Mouse (Mus musculus): ENCODE measurements around the gene Opn1sw.

Gene Opn1sw

DNA sequence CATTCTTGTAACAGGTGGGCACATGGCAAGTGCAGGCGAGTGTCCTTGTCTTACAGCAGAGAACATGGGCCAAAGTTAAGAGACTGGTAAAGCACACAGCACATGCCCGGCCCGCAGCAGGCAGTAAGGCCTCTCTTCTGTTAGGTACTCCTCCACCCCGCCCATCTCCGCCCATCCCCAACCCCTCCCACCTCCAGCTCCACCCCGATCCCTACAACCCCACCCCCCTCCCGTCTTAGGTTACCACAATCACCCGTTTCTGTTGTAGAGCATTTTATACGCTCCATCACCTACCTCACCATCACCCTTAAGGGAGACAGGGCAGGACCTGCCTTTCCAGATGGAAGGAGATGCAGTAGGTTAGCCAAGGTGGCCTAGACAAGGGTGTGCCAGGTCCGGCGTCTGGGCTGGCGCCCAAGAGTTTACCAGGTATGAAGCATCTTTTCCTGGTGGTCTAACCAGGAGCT lies at the start of gene Opn1sw:
Gene Opn1sw, minus strand, starts transcription at position 417 of the 467 bp plus-strand sequence.
- DNase-seq (ENCODE audit: inconsistent ontology term), result peak; percentile 83

DNA sequence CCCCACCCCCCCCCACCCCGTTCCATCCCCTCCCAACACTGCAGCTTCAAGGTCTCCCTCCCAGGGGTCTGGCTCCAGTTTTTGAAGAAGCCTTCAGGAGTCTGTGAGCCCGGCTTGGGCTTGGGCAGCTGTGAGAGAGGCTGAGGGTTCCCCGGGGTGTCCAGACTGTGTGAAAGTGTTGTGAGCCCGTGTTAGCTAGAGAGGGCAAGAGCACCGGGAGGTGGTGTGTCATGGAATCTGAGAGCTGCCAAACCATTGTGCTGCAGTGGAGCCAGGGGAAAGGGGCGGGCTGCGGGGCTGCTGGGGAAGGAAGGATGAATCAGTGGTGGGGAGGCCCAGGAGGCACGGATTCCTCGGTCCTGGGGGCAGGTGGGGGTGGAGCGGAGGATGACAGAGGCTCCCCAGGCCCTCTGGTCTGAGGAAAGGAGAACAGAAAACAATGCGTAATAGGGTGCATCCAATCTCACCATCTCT lies 48.2 kb upstream of the Opn1sw start:
- peak; percentile 96 for DNase-seq (ENCODE audit: inconsistent ontology term)

DNA sequence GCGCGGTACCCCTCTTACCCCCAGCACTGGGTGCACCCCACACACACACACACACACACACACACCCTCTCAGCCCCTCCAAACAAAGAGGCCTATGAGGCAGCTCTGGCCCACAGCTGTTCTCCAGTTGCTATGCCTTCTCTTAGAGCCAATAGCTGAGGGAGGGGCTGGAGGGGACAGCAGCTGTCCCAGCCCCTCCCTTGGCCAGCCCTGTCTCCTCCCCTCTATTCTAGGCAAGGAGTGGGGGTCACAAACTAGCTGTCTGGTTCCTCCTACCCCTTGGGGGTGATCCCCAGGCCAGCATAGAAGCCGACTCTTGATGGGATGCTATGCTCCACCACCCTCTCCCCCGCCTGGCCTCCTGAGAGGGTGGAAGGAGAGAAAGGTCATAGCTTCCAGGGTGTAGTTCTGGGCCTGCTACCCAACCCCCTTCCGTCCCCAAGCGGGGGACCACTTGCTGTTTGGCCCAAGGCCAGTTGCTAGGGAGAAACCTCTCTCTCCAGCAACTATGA lies 47.7 kb upstream of the Opn1sw start:
- DNase-seq (ENCODE audit: inconsistent ontology term), result peak; percentile 62

DNA sequence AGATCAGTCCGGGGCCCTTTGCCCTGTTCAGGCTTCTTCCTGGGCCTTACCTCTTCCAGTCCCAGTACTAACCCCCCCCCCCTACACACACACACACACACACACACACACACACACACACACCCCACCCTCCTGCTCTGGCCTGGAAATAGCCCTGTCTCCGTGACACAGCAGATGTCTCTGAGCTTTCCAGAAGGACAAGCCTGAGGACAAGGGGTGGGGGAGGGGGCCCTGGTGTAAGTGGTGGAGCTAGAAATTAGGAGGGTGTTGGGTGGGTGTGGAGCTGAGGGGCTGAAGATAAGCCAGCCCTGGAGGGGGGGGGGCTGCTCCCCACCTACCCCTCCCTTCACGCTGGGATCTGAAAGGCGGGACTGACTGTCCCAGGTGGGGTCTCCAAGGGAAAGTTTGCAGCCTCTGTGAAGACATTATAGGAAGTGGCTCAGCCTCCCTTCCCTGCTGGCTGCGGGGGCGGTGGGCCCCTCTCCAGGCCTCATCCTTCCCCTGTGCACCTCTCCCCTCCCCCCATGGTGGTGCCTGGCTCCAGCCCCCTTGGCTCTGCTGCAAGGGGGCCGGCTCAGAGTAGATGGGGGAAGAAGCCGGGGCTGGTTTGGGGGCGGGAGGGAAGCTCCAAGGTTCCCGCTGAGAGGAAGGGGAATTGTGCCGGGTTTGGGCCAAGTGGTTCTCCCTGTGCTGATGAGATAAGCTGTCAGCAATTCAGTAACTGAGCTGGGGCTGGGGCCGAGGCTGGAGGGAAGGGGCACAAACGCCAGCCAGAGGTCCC lies 46.8 kb upstream of the Opn1sw start:
- peak; percentile 87 for DNase-seq (ENCODE audit: inconsistent ontology term)

DNA sequence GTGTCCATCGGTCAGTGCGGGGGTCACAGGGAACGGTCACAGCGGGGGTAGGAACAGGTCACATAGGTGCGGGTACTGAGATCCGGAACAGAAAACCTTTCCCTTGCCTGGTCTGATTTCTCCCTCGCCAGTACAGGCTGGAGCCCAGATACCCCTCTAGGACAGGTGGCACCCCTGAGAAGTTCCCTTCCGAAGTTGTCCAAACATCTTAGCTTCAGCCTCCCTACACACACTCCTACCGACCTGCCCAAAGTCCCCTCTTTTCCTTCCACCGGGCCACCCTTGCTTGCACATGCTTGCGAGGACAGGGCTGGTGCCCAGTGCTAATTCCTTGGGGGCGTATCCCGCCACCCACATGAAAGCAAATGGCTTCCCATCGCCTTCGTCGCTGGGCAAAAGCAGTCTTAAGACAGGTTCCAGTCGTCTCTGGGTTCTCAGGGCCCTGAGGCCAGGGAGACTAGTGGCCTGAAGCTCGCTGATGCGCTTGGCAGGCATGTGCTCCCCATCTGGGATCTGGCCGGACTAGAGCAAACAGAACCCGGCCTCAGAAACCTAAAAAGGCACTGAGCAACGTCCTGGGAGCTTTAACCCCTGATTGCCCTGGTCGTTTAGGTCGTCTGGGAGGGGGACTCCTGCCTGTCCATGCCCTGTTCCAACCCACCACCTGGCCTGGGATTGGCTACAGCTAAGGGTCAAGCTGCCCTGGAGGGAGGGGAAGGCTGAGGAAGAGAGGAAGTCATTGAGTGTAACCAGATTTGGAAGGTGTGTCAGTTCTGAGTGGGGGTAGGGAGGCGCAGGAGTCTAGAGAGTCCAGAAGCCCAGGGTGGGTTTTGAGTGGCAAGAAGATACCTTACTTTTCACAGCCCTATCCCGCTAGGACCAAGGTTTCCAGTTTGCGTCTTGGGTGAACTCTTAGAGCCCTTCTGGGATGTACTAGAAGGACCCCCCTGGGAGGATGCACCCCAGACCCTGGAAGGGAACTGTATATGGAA lies 45.8 kb upstream of the Opn1sw start:
- peak; percentile 60 for DNase-seq (ENCODE audit: inconsistent ontology term)

DNA sequence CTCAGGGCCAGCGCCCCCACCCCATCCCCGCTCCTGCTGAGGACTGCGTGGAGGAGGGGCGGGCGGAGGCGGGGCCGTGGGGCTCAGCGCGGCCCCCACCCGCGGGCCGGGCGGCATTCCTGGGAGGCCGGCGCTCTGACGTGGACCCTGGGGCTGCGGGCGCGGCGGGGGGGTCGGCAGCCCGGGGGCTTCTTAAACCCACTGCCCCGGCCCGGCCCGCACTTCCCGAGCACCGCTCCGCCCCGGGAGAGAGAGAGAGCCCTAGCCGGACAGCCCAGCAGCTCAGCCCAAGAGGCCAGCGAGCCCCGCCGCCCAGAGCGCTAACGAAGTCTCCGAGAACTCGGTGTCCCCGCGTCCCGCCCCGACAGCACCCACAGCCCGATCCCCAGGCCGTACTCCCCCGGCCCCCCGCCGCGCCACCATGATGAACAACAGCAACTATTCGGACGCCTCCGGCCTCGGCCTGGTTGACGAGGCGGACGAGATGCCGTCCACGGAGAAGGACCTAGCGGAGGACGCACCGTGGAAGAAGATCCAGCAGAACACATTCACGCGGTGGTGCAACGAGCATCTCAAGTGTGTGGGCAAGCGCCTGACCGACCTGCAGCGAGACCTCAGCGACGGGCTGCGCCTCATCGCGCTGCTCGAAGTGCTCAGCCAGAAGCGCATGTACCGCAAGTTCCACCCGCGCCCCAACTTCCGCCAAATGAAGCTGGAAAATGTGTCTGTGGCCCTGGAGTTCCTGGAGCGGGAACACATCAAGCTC lies 45.0 kb upstream of the Opn1sw start, which contains the start of gene Flnc:
Gene Flnc, plus strand, starts transcription at position 219 of the 766 bp plus-strand sequence.
- peak; percentile 89 for DNase-seq (ENCODE audit: inconsistent ontology term)

DNA sequence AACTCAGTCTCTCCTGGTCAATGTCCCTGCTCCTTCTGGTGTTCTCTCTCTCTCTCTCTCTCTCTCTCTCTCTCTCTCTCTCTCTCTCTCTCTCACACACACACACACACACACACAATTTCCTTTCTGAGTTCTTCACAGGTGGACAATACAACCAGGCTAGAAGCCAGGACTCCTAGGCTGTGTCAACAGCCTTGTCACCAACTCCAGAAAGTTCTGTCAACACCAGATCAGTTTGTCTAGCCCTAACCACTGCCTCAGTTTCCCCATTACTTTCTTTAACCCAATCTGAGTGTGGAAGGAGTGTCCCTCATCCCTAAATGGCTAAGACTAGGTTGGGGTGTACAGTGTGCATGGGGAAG lies 44.4 kb upstream of the Opn1sw start:
- DNase-seq (ENCODE audit: inconsistent ontology term), result no peak

DNA sequence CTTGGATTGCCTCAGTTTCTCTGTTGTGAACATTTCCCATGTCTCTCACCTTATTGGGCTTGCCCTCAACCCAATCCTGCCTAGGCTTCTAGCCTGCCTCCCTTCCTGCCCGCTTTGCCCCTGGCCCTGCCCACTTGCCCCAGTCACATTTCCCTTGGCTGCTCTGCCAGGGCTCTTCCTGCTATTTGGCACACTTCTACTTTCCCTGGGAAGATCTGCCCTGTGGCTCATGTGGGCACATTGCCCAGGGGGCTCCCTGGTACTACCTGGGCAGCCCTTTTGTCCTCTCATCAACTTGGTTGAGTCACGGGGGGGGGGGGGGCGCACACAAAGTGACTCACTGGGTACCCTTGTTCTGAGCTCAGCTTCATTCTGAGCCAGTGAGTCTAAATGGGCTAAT lies 43.9 kb upstream of the Opn1sw start:
- peak; percentile 95 for DNase-seq (ENCODE audit: inconsistent ontology term)

DNA sequence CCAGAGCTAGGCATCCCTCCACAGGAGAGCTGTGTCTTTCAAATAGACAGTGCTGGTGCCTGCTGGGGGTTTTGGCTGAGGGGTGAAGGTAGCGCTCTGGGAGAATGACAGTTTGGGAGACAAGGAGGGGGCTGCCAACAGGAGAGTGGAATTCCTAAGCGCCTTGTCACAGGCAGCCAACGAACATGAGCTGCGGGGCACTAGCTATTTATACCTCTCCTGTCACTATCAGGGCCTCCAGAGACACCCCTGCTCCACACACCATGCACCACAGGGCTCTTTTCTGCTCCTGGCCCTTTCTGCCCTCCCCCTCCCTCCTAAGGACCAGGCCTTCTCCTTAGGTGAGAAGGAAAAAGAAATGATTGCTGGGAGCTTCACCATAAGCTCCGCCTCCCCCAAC lies 43.2 kb upstream of the Opn1sw start:
- peak; percentile 74 for DNase-seq (ENCODE audit: inconsistent ontology term)

DNA sequence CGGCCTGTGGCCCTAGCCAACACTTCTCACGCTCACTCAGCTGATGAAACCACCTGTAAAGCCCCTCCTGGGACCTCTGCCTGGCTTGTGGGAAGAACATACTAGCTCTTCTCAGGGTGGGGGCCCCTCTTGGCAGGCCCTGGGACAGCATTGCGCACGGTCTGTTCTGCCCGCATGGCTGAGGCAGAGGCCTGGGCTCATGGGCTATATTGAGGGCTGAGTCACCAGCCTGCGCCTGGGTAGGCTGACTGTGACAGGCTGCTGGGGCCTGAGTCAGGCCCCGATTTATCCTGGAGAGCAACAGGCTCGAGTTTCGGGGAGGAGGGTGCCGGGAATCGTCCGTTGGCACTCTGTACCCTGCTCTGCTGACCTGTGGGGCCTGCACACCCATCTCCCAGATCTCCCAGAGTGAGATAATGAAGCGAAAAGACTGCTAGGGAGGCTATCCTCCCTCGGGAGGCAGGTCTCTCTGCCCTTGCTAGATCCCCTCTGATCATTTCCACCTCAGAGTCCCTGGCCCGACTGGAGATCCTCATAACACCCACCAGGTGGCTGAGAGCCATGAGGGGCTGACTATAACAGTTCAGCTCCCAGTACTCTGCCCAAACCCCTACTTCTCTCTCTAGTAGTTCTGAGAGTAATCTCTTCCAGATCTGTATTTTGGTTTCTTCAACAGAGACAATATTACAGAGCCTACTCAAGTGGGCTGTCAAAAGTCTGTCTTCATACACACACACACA lies 42.6 kb upstream of the Opn1sw start:
- peak; percentile 23 for DNase-seq (ENCODE audit: inconsistent ontology term)

DNA sequence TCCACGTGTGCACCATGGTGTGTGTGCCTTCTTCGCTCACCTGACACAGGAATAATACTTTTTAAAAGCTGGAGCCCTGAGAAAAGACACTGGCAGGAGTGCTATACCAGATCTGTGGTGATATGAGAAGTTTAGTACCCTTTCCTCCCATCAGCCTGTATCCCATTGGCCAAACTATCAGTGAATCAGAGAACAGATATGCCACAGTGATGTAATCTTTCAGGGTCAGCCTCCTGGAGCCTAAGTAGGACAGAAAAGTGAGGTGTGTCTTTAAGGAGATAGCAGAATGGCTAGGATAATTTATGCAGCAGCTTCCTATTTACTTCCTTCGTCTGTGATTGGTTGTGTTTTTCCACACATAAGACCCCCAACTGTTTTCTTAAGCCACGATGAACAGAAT lies 39.9 kb upstream of the Opn1sw start:
- DNase-seq (ENCODE audit: inconsistent ontology term), result peak; percentile 31

DNA sequence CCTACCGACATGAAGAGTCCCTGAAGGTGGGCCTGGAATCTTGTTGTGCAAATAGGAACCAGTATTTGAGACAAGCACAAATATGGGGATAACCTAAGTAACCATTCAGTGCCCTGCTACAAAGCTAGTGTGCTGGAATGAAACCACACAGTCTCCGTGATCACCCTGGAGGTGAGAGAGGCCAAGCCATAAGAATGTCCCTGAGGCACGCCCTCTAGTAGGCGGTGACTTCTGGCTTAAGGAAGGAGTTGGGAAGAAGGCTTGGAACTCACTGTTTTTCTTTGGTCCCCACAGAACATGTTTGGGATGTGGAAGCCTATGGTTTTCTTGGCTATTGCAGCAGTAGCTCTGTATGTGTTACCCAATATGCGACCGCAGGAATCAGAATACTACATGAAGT lies 38.1 kb upstream of the Opn1sw start:
- DNase-seq (ENCODE audit: inconsistent ontology term), result no peak

DNA sequence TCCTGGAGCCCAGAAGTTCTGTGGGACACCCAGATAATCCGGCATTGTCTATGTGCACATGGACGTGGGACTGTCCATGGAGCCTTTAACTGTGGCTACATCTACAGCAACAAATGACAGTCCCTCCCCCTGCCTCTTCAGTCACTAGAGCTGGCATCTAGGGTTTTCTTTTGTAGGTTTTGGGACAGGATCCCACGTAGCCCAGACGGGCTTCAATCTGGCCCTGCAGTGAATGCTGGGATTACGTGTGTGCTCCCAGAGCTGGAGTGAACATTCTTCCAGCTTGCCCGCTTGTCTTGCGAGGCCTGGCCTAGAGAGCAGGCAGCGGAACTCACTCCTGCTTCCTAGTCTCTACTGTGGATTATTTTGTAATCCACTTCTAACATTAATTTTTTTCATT lies 36.9 kb upstream of the Opn1sw start:
- DNase-seq (ENCODE audit: inconsistent ontology term), result no peak

DNA sequence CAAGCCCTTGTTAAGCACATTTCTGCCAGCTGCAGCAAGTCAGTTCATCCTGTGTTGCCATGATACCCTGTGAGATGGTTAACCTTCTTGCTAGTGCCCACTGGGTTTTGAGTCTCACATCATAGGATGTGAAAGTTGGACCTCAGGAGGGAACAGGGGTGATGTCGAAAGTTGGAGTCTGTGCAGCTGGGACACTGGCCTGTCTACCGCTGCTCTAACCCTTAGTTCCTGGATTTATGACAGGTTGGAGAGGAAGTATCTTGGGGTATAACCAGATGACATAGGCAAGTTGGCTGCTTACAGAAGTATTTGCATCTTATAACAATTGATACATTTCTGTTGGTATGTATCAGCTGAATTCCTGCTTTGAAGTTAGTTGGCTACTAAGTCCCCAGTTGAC lies 32.3 kb upstream of the Opn1sw start:
- no peak for DNase-seq (ENCODE audit: inconsistent ontology term)

DNA sequence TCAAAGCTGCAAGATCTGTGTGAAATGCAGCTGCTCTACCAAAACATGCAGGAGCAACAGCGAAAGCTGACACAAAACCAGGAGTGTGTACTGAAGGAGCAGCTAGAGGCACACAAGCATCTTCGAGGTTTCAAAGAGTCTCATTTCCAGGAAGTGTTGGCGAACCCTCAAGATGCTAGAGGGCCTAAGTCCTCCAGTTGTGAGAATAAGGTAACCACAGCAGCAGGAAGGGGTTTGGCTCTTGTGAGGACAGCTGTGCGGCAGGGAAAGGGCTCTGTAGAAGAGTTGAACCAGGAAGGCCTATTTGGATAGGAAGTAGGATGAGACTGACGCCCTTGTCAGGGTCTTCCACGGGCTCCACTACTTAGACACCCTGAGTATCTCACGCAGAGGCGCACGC lies 27.2 kb upstream of the Opn1sw start:
- no peak for DNase-seq (ENCODE audit: inconsistent ontology term)

DNA sequence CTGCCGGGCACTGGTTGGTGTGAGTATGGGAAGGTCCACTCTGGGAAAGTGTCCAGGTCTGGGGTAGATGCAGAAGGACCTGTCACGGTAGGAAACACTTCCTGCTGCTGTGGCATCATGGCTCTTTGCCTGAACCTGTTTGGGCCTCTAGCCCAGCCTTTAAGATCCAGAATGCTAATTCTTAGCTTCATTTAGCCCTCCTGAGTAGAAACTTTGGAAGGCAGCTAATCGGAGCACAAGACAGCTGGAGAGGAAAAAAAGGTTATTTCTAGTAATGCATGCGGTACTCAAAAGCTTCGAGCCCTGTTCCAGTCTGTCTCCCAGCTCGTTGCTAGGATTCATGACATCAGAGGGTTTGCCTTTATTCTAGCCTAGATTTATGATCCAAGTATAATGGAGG lies 18.1 kb upstream of the Opn1sw start:
- DNase-seq (ENCODE audit: inconsistent ontology term), result no peak

DNA sequence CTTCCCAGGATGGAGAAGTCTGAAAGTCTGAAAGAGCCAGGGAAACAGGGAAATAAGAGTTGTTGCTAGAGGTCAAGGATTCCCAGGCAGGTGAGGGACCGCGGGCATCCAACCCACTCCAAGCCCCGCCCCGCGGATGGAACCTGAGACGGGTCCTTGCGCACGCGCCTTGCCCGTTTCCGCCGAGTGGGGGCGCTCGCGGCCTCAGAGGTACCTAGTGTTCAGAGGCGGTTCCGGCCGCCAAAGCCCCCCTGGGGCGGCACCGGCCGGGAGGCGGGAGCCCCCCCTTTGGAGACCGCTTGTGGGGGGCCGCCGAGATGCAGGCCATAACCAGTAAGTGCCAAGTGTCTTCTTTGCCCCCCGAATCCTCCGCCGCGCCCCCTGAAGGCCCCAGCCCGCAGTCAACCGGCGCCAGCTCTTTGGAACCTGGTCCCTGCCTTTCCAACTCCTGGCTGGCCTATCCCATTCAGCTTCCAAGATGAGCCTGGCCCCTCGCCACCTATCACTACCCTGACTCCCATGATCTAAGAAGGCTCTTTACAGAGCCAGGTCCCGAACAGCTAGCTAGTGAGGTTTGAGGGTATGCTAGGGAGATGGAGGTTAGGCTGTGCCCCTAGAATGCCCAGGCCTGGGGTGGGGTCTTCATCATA lies 14.6 kb upstream of the Opn1sw start:
- no peak for DNase-seq (ENCODE audit: inconsistent ontology term)

DNA sequence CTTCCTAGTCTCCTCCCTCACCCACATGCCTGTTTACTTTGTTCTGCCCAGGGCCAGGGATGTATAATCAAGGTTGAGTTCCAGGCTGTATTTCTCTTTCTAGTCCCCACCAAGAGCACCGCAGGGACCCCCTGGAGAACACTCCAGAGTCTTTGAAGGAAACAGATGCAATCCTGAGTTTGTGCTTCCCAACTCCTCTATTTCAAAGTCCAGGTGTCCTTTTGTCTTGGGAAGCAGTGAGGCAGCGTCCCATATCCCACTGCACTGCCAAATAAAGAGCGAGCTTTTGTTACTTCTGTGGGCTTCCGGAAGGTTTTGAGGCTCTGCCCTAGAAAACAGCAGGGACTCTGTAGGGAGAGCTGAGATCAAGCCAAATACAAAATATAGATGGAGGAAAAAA lies 11.6 kb upstream of the Opn1sw start:
- DNase-seq (ENCODE audit: inconsistent ontology term), result no peak

DNA sequence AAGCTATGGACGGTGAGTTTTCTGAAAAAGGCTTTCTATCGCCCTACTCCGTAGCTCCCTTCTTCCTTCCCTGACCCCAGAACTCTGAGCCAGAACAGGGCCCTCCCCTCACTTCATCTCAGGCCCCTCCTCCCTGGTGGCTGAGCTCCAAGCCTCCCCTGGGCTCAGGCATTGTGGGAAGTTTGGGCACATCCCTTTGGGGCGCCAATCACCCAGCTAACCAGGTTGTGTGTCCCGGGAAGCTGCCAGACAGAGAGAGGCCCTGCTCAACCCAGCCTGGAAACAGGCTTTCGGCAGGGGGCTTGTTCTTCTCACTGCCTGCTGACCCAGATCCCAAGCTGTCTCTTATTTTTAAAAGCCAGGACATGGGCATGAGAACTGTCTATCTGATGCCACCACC lies 9.3 kb upstream of the Opn1sw start:
- peak; percentile 71 for DNase-seq (ENCODE audit: inconsistent ontology term)

All from Muller cell, postnatal 12 days (primary cell).